Mouse (Mus musculus) brain, embryonic 14.5 days (tissue): ENCODE measurements around the gene Cnnm4.

Experiments used
- CTCF ChIP-seq: fragments of 200-500 bp; IDR thresholded peaks from 2 replicates; pipeline ENCODE4 v1.5.1; 2012; ENCODE audit warnings: inconsistent platforms, mild to moderate bottlenecking, moderate library complexity, borderline replicate concordance; ENCODE audit not compliant: insufficient read depth, insufficient read length; ENCODE audit errors: extremely low read depth
- POLR2A ChIP-seq: fragments of 200-500 bp; IDR thresholded peaks from 2 replicates; pipeline ENCODE4 v1.6.1; 2012; ENCODE audit warnings: mild to moderate bottlenecking, inconsistent platforms, borderline replicate concordance; ENCODE audit not compliant: poor library complexity, insufficient read depth, insufficient read length, severe bottlenecking; ENCODE audit errors: extremely low read depth

DNA sequence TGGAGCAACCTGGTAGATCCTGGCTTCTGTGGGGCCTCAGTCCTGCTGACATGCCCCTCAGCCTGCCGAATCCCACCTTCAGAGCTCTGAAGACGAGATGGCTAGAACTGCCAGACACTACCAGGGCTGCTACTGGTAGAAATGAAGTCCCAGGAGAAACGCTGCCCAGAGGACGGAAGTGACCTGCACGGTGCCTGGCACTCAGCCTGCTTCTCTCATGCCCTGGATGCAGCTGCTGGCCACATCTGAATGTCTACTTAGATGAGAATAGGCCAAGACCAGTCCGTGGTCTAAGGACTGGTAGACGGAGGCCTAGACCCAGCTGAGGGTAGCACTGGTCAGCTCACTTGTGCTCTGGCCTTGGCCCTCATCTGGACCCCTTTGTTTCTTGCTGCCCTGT lies 59.5 kb downstream of the Cnnm4 start:
- TF ChIP-seq POLR2A = no peak
- no peak for TF ChIP-seq CTCF
